Mouse (Mus musculus) left cerebral cortex, adult 18-20 months (tissue): Measurements from ENCODE around the gene Hyal6. TPM values are rescaled to one million over a fixed set of nuclear protein-coding genes. Genes with fewer than 3 reads are reported as not detected.

Experiments used
- DNase-seq, 2 experiments: peaks; one replicate each; pipeline ENCODE4 v3.0.0; 2021 to 2022; ENCODE audit warnings: low spot score in 2 of 2, mixed read lengths in 1 of 2
- long read RNA-seq, 2 experiments: library from polyadenylated mRNA; stranded (forward); transcript quantifications; one replicate each; pipeline ENCODE4 v2.0.0; 2021
- total RNA-seq, 2 experiments: library from RNA; stranded (reverse); gene quantifications; 2 replicates each; pipeline ENCODE4 v1.2.3; 2021

The Hyal6 gene
- total RNA-seq, result not detected
- long read RNA-seq, experiment 1, result 0 reads
- long read RNA-seq, experiment 2, result 0 reads

DNA sequence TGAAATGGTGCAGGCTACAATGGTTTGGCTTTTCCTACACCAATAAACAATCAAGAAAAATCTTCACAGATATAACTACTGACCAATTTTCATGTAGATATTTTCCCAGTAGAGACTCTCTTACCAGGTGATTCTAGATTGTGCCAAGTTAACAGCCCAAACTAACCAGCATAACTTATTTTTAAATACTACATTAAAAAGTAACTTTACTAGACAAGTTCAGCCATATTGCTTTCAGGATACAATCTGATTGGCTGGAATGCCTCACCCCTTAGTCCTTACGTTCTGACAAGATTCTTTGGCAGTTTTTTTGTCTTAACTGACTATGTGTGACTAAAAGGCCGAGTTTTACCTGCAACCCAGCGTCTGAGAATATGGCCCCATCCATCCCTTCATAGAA is at the start of gene Hyal6:
Hyal6 (plus strand) TSS at position 301 of the 400 bp plus-strand sequence.
- DNase-seq, result no peak

DNA sequence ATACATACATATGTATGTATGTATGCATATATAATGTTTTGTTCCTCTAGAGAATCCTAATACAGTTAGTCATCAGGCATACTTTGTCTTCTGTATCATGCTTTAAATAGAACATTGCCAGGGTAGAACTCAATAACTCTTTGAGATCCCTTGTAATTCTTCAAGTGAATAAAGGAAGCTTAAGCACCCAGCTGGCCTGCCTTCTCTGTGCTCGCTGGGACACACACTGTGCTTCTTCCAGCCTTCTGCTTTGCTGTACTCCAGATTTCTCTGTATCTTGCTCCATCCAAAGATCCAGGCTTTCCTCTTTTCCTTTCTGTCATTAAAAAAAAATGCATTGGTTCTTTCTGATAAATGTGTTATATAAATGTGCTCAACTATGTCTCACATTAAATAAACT is 45.2 kb upstream of the Hyal6 start:
- DNase-seq, result no peak

GRCm38 (mm10) chr6:24694455-24695410 is 38.3 kb upstream of the Hyal6 start:
- DNase-seq, result no peak

DNA sequence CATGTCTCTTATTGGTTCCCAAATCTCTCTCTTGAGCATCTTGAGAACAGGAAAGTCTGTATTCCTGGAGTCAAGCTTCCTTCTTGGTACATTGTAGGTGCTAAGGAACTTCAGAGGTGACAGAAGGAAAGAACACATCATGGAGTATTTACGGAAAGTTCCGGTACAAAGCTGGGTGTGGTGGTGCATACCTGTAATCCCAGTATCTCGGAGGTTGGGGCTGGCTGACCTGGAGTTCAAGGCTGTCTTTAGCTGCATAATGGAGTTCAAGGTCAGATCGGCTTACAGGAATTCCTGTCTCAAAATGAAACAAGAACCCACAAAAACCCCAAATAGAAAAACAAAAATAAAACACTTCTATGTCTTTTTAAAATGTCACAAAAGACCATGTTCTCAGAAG is 36.9 kb upstream of the Hyal6 start:
- no peak for DNase-seq

DNA sequence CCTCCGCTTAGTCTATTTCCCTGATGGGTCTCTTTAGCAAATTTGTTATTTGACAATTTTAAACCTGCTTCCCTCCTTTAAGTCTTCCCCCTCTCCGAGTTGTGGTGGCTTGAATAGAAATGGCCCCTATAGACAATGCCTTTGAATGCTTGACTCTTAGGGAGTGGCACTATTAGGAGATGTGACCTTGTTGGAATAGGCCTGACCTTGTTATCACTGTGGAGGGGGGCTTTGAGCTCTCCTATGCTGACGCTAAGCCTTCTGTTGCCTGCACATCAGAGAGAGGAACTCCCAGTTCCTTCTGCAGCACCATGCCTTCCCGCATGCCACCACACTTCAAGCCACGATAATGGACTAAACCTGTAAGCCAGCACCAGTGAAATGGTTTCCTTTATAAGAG is 35.8 kb upstream of the Hyal6 start:
- DNase-seq, result no peak

DNA sequence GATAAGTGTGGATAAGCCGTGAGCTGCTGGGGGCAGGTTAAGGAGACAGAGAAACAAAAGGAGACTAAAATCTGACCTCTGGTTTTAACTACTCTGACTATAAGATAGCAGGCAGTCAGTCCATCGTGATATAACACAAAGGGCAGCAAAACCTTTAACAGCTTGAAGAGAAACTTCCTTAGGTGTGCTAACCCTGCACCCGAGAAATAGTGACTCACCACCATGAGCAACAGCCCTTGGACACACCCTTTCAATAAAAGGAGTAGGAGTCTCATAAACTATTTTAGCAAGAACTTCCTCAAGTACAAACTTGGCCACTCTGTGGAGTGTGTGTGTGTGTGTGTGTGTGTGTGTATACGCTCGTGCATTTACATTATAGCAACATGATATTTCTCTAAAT is 26.0 kb upstream of the Hyal6 start:
- no peak for DNase-seq

GRCm38 (mm10) chr6:24707499-24707898 is 25.5 kb upstream of the Hyal6 start:
- no peak for DNase-seq

GRCm38 (mm10) chr6:24721317-24722099 is 11.5 kb upstream of the Hyal6 start:
- peak; percentile 12 to 38 for DNase-seq

GRCm38 (mm10) chr6:24728130-24728529 is 4.9 kb upstream of the Hyal6 start:
- DNase-seq, result no peak

DNA sequence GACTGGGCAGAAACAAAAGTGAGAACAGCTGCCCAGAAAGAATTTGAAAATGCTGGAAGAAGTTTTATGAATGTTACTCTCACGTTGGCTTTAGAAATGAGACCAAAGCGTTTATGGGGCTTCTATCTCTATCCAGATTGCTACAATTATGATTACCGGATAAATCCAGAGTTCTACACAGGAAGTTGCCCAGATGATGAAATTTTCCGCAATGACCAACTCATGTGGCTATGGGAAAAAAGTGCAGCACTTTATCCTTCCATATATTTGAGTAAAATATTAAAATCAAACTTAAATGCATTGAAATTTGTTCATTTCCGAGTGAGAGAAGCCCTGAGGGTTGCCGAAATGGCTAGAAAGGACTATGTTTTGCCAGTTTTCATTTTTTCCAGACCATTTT is 1.5 kb downstream of the Hyal6 start:
- DNase-seq, result no peak

- DNase-seq, result no peak
Observed at GRCm38 (mm10) chr6:24748029-24748428, 15.0 kb downstream of the Hyal6 start, which contains the start of gene Hyal4. Hyal4 (plus strand) TSS chr6:24748329.

- DNase-seq, result no peak
Observed at GRCm38 (mm10) chr6:24759281-24759680, 26.2 kb downstream of the Hyal6 start.

DNA sequence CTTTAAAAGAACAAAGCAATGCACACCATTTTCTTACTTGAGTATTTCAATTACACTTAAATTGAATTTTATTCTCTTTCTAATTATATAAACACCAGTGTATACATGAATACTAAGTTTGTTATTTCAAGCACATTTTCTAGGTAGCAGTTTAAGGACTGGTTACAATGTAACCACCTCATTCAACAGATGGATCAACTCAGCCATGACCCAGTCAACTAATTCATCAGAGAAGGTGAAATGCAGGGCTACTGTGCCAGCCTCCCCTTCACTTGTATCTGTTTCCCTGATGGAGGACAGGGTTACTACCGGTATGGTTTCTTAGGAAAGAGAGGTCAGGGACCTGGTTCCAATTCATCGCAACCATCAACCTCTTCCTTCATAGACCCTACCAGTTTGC is 33.2 kb downstream of the Hyal6 start:
- DNase-seq, result no peak

GRCm38 (mm10) chr6:24779182-24779581 is 46.1 kb downstream of the Hyal6 start:
- DNase-seq, result no peak

- DNase-seq, result no peak
Observed at GRCm38 (mm10) chr6:24790888-24791287, 57.8 kb downstream of the Hyal6 start, which contains the start of gene Spam1. Spam1 (plus strand) TSS chr6:24791188.

Other genes starting within 250 kb of the Hyal6 start
- 1 to 10 TPM; 1.5 to 2.7 TPM for gene Iqub, start 218.2 kb upstream of the Hyal6 start, total RNA-seq
- 100 to 1,000 TPM; 262 to 301 TPM for gene Ndufa5, start 205.2 kb upstream of the Hyal6 start, total RNA-seq
- gene Asb15, start 205.1 kb upstream of the Hyal6 start, total RNA-seq, result not detected
- gene Lmod2, start 135.5 kb upstream of the Hyal6 start, total RNA-seq, result not detected
- 100 to 1,000 TPM; 114 to 122 TPM for gene Wasl, start 68.2 kb upstream of the Hyal6 start, total RNA-seq
- gene Hyal4, start 15.1 kb downstream of the Hyal6 start, total RNA-seq, result not detected
- not detected for gene Spam1, start 57.9 kb downstream of the Hyal6 start, total RNA-seq
- not detected for gene Hyal5, start 124.8 kb downstream of the Hyal6 start, total RNA-seq
- 10 to 100 TPM; 41.4 to 42.9 TPM for gene Tmem229a, start 223.1 kb downstream of the Hyal6 start, total RNA-seq